Mouse (Mus musculus) heart, postnatal 25 days (tissue): ENCODE data around the gene Ccdc57. TPM values are rescaled to one million over a fixed set of nuclear protein-coding genes. Genes with fewer than 3 reads are reported as not detected.
"Not testable (repeated sequence)": the region's sequence is repeated elsewhere in the genome, so short reads cannot be mapped to it uniquely, and the experiment has no call there.

Source experiments
- DNase-seq: peaks from one replicate; pipeline ENCODE4 v3.0.0; 2022; ENCODE audit warnings: low spot score
- intact Hi-C: fragments of 180-260 bp; cut with DNase I; formaldehyde crosslinking; loops from one replicate; pipeline ENCODE4 v1.15.1; 2025
- total RNA-seq, 2 experiments: library from RNA; stranded (reverse); gene quantifications; 2 replicates each; pipeline ENCODE4 v1.2.3; 2021

Ccdc57 gene
- total RNA-seq, 2 experiments from 2014 or later = 1.2 to 1.3 TPM

- intact Hi-C loops, DNase-seq: not testable (repeated sequence)
Observed at GRCm38 (mm10) chr11:120855938-120856337, 76.7 kb downstream of the Ccdc57 start.

- no peak for DNase-seq
- intact Hi-C loops = no loop called here
Observed at GRCm38 (mm10) chr11:120853788-120854187, 78.9 kb downstream of the Ccdc57 start.

GRCm38 (mm10) chr11:120853158-120853557, 79.5 kb downstream of the Ccdc57 start:
- no peak for DNase-seq
- intact Hi-C loops = no loop called here

GRCm38 (mm10) chr11:120852083-120852935, 80.4 kb downstream of the Ccdc57 start:
- no peak for DNase-seq

GRCm38 (mm10) chr11:120851582-120851981, 81.1 kb downstream of the Ccdc57 start:
- no peak for DNase-seq
- intact Hi-C loops = no loop called here

More at GRCm38 (mm10) chr11:120852083-120852935, 80.4 kb downstream of the Ccdc57 start:
- intact Hi-C loops = no loop called here

DNA sequence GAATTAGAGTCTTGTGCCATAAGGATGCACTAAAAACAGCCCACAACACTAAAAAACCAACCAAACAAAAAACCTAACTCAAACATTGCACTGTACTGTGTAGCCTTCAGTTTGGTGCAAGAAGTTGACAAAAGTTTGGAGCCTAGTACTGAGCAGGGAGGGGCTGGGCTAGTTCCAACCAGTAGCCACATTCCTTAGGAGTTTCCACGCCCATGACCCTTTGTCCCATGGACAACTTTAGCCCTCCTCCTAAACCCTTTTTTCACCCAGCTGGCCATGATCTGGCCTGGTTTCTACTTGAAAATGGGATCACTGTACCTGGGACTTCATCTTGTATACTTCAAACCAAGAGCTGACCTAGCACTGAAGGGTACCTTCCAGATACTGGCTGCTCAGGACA, 81.5 kb downstream of the Ccdc57 start:
- intact Hi-C loops = no loop called here
- DNase-seq = no peak

- intact Hi-C loops = no loop called here
- DNase-seq = no peak
Observed at GRCm38 (mm10) chr11:120850331-120851030, 82.2 kb downstream of the Ccdc57 start.

GRCm38 (mm10) chr11:120846725-120847475, 85.8 kb downstream of the Ccdc57 start:
- intact Hi-C loops = no loop called here
- no peak for DNase-seq

DNA sequence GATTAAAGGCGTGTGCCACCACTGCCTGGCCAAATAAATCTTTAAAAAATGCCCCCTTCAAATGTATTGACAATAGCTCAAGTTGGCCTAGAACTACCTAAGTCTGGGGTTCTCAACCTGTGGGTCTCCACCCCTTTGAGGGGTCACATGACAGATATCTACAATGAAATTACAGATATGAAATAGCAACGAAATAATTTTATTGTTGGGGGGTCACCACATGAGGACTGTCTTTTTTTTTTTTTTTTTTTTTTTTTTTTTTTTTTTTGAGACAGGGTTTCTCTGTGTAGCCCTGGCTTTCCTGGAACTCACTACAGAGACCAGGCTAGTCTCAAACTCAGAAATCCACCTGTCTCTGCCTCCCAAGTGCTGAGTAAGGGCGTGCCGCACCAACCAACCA, 88.3 kb downstream of the Ccdc57 start:
- no peak for DNase-seq
- intact Hi-C loops = no loop called here

- intact Hi-C loops = no loop called here
- no peak for DNase-seq
Observed at GRCm38 (mm10) chr11:120833555-120834280, 99.0 kb downstream of the Ccdc57 start.

GRCm38 (mm10) chr11:120832962-120833361, 99.7 kb downstream of the Ccdc57 start:
- DNase-seq, intact Hi-C loops: not testable (repeated sequence)

GRCm38 (mm10) chr11:120831659-120832440, 100.8 kb downstream of the Ccdc57 start:
- no peak for DNase-seq
- intact Hi-C loops = no loop called here

- intact Hi-C loops = no loop called here
- no peak for DNase-seq
Observed at GRCm38 (mm10) chr11:120830686-120831085, 102.0 kb downstream of the Ccdc57 start.

- intact Hi-C loops = no loop called here
- no peak for DNase-seq
Observed at GRCm38 (mm10) chr11:120829757-120830532, 102.7 kb downstream of the Ccdc57 start.

- intact Hi-C loops = no loop called here
- no peak for DNase-seq
Observed at GRCm38 (mm10) chr11:120828416-120828815, 104.3 kb downstream of the Ccdc57 start.

GRCm38 (mm10) chr11:120826016-120826953, 106.4 kb downstream of the Ccdc57 start:
- intact Hi-C loops = no loop called here
- no peak for DNase-seq

- DNase-seq = no peak
- intact Hi-C loops = loop anchor here (2.0 kb wide), 1 partner anchor 79 kb away; no protein-coding TSS in a partner anchor
Observed at GRCm38 (mm10) chr11:120825289-120825863, 107.3 kb downstream of the Ccdc57 start.
